Mouse (Mus musculus) intestine, embryonic 14.5 days (tissue): ENCODE data around the gene Limk2. TPM values are rescaled to one million over a fixed set of nuclear protein-coding genes. Genes with fewer than 3 reads are reported as not detected.
A peak's percentile ranks its signal among the peaks of the same experiment; 100 is the strongest.

Experiments
- ATAC-seq: fragments of 200-750 bp; cut with Nextera tagmentation; replicated peaks from 2 replicates; pipeline ENCODE4 v1.8.0; 2017; ENCODE audit warnings: low read depth, moderate number of reproducible peaks, moderate TSS enrichment, moderate library complexity; ENCODE audit not compliant: low FRiP score, low TSS enrichment
- DNase-seq: peaks from one replicate; pipeline ENCODE4 v3.0.0-alpha.2; 2018; ENCODE audit warnings: low spot score
- H3K27ac ChIP-seq: fragments of 300-500 bp; sonication (generic); 2 replicates; pipeline ENCODE4 v1.5.1; 2014; ENCODE audit warnings: low read depth, mild to moderate bottlenecking, control low read depth
- H3K27me3 ChIP-seq: fragments of 300-500 bp; sonication (generic); replicated peaks from 2 replicates; pipeline ENCODE4 v1.6.1; 2014; ENCODE audit warnings: low read length, control low read depth; ENCODE audit not compliant: control insufficient read depth, insufficient read depth
- H3K36me3 ChIP-seq: fragments of 300-500 bp; sonication (generic); 2 replicates; pipeline ENCODE4 v1.6.1; 2014; ENCODE audit warnings: low read length, control low read depth; ENCODE audit not compliant: control insufficient read depth, insufficient read depth
- H3K4me1 ChIP-seq: fragments of 300-500 bp; sonication (generic); replicated peaks from 2 replicates; pipeline ENCODE4 v1.6.1; 2014; ENCODE audit warnings: low read length, control low read depth, mixed read lengths; ENCODE audit not compliant: control insufficient read depth, insufficient read depth
- H3K4me2 ChIP-seq: fragments of 300-500 bp; sonication (generic); 2 replicates; pipeline ENCODE4 v1.6.1; 2014; ENCODE audit warnings: low read length
- H3K4me3 ChIP-seq: fragments of 300-500 bp; sonication (generic); 2 replicates; pipeline ENCODE4 v1.5.1; 2014; ENCODE audit warnings: low read depth, low read length, control low read depth, mixed read lengths
- H3K9ac ChIP-seq: fragments of 300-500 bp; sonication (generic); 2 replicates; pipeline ENCODE4 v1.6.1; 2014; ENCODE audit warnings: mild to moderate bottlenecking, low read length
- H3K9me3 ChIP-seq: fragments of 300-500 bp; sonication (generic); 2 replicates; pipeline ENCODE4 v1.6.1; 2016; ENCODE audit warnings: low read length, control low read depth; ENCODE audit not compliant: control insufficient read depth
- WGBS: fragments of 180-500 bp; shearing (Covaris S2); extraction: QIAGEN DNeasy Blood & Tissue Kit; methylation state at CpG from one replicate; pipeline ENCODE4 v1.1.7; 2014; 5-methylcytosine and 5-hydroxymethylcytosine counted together
- polyA plus RNA-seq: library from polyadenylated mRNA; unstranded; fragments of >200 nt; fragmentation: Nextera tagmentation; extraction: Ambion mirVana; gene quantifications from 2 replicates; pipeline ENCODE4 v1.2.1, GENCODE M21; 2014

Limk2 gene
- polyA plus RNA-seq, 1 experiment from 2014 or later = 62.8 TPM

DNA sequence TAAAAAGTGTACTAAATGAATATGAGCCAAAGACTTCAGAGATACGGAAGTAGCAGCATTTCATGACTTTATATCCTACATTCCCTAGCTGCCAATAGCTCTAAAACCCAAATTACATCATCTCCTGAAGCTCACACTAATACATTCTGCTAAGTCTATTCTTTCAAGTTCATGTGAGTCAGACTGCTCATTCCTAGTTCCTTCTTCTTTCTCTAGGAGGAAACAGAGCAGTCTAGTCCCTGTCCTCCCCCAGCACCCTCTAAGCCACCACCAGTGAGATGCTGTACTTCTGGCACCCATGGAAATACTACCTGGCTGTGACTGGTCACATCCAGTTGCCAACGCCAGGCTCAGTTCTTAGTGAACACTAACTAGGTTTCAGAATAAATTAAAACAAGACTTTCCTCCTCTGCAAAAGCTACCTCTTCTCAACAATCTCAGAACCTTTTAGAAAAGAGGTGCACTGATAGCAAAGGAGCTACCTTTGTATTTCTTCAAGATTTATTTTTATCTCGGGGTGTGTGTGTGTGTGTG is 18.8 kb upstream of the Limk2 start:
- WGBS = 87% methylated on average over 3 of the region's 3 CpGs
- Histone ChIP-seq H3K27me3 (no peaks in the 10 kb centered on the region), H3K4me1 (no peaks in the 10 kb centered on the region), H3K9ac (no peak overlapping the region), H3K4me3 (no peak overlapping the region), H3K9me3 (no peaks in the 10 kb centered on the region), H3K36me3 (peaks cover 25% of the 10 kb centered on the region), H3K27ac (no peak overlapping the region), H3K4me2 (no peak overlapping the region)
- DNase-seq (no peak), ATAC-seq (no peak)

GRCm38 (mm10) chr11:3422242-3422641 is 13.3 kb upstream of the Limk2 start:
- 78% methylated on average over 4 of the region's 4 CpGs for WGBS
- ATAC-seq = no peak

DNA sequence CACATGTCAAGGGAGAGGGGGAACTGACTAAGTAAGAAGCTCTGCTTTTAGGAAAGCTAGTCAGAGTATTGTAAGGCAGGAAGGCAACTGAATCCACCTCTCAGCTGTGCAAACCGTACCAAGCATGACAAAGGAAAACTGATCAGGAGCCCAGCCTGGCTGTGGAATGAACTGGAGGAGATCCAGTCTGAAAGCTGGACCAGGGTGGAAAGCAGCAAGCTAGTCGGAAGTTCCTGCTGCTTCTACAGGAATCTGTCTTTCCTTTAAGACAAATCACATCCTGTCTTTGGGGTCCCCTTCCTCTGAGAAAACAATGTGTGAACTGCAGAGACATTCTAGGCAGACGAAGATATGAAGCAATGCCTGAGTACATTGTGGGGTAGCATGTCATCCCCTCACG is 9.8 kb upstream of the Limk2 start:
- ATAC-seq (no peak), DNase-seq (no peak)
- Histone ChIP-seq H3K27me3 (no peaks in the 10 kb centered on the region), H3K36me3 (peaks cover 50% of the 10 kb centered on the region), H3K4me1 (no peaks in the 10 kb centered on the region), H3K27ac (no peak overlapping the region), H3K9ac (no peak overlapping the region), H3K4me2 (no peak overlapping the region), H3K9me3 (no peaks in the 10 kb centered on the region), H3K4me3 (no peak overlapping the region)
- 65% methylated on average over 4 of the region's 4 CpGs for WGBS

More at GRCm38 (mm10) chr11:3422242-3422641, 13.3 kb upstream of the Limk2 start:
- no peak overlapping the region for H3K9ac ChIP-seq
- H3K36me3 ChIP-seq = peaks cover 51% of the 10 kb centered on the region
- DNase-seq = no peak
- H3K27ac ChIP-seq = no peak overlapping the region
- H3K27me3 ChIP-seq = no peaks in the 10 kb centered on the region
- no peaks in the 10 kb centered on the region for H3K4me1 ChIP-seq
- no peaks in the 10 kb centered on the region for H3K9me3 ChIP-seq
- H3K4me3 ChIP-seq = no peak overlapping the region
- H3K4me2 ChIP-seq = no peak overlapping the region

- Histone ChIP-seq H3K36me3 (peaks cover 50% of the 10 kb centered on the region), H3K9me3 (no peaks in the 10 kb centered on the region), H3K4me2 (no peak overlapping the region), H3K27me3 (no peaks in the 10 kb centered on the region), H3K27ac (no peak overlapping the region), H3K4me3 (no peak overlapping the region), H3K4me1 (no peaks in the 10 kb centered on the region), H3K9ac (no peak overlapping the region)
- no peak for ATAC-seq
- no peak for DNase-seq
- WGBS = 66% methylated on average over 6 of the region's 6 CpGs
Measured at GRCm38 (mm10) chr11:3417795-3418194, 8.8 kb upstream of the Limk2 start.

GRCm38 (mm10) chr11:3416399-3416798 is 7.4 kb upstream of the Limk2 start:
- ATAC-seq (no peak), DNase-seq (no peak)
- Histone ChIP-seq H3K27ac (no peak overlapping the region), H3K4me3 (no peak overlapping the region), H3K36me3 (peaks cover 50% of the 10 kb centered on the region), H3K27me3 (no peaks in the 10 kb centered on the region), H3K9ac (no peak overlapping the region), H3K4me2 (no peak overlapping the region), H3K4me1 (no peaks in the 10 kb centered on the region), H3K9me3 (no peaks in the 10 kb centered on the region)
- WGBS = 92% methylated on average over 3 of the region's 3 CpGs

GRCm38 (mm10) chr11:3412111-3412510 is 3.1 kb upstream of the Limk2 start:
- peaks cover 10% of the 10 kb centered on the region; the same call in 1 of the 2 replicates for H3K4me1 ChIP-seq
- H3K9me3 ChIP-seq = no peaks in the 10 kb centered on the region
- H3K4me3 ChIP-seq = no peak overlapping the region
- no peak overlapping the region for H3K9ac ChIP-seq
- no peak overlapping the region for H3K27ac ChIP-seq
- peaks cover 22% of the 10 kb centered on the region for H3K36me3 ChIP-seq
- WGBS = 86% methylated on average over 3 of the region's 3 CpGs
- DNase-seq = no peak
- H3K4me2 ChIP-seq = no peak overlapping the region
- ATAC-seq = no peak
- no peaks in the 10 kb centered on the region for H3K27me3 ChIP-seq

- Histone ChIP-seq H3K27ac (peak overlapping the region; percentile 74), H3K9me3 (no peaks in the 10 kb centered on the region), H3K4me3 (peak overlapping the region; percentile 81), H3K4me2 (peak overlapping the region; percentile 87), H3K9ac (peak overlapping the region; percentile 81), H3K4me1 (peaks cover 12% of the 10 kb centered on the region; the same call in 1 of the 2 replicates), H3K36me3 (no peaks in the 10 kb centered on the region), H3K27me3 (no peaks in the 10 kb centered on the region)
- DNase-seq (peak; percentile 69), ATAC-seq (peak; percentile 10)
- 2% methylated on average over 34 of the region's 34 CpGs for WGBS
Measured at GRCm38 (mm10) chr11:3408131-3408996, 625 bp downstream of the Limk2 start.

- no peak for ATAC-seq
- WGBS = 89% methylated on average over 7 of the region's 7 CpGs
- Histone ChIP-seq H3K4me1 (peaks cover 12% of the 10 kb centered on the region; the same call in 1 of the 2 replicates), H3K36me3 (no peaks in the 10 kb centered on the region), H3K4me2 (no peak overlapping the region), H3K27me3 (no peaks in the 10 kb centered on the region), H3K27ac (no peak overlapping the region), H3K4me3 (no peak overlapping the region), H3K9me3 (no peaks in the 10 kb centered on the region), H3K9ac (no peak overlapping the region)
- no peak for DNase-seq
Measured at GRCm38 (mm10) chr11:3404287-3405047, 4.5 kb downstream of the Limk2 start.
